Mouse (Mus musculus): ENCODE data around the gene Chodl. TPM values are rescaled to one million over a fixed set of nuclear protein-coding genes. Genes with fewer than 3 reads are reported as not detected.

Chodl gene
- polyA plus RNA-seq (2012; rRNA removed): 68.9 and 69.9 TPM in 2 replicates
- polyA plus RNA-seq (2014; fragmentation: Nextera tagmentation; extraction: Ambion mirVana): 106 and 122 TPM in 2 replicates

- DNase-seq (ENCODE audit: low spot score) (peak; percentile 68), ATAC-seq (ENCODE audit: low FRiP score, low read depth) (peak; percentile 82)
- no peaks in the 10 kb centered on the region for H3K27me3 ChIP-seq (ENCODE audit: control insufficient read depth, insufficient read depth, low read length)
- H3K9me3 ChIP-seq (ENCODE audit: control insufficient read depth, low read length): no peaks in the 10 kb centered on the region
- peak; percentile 25; the same call in 1 of the 2 replicates for TF ChIP-seq POLR2A (IDR thresholded peaks at IDR 0.05; ENCODE audit: borderline replicate concordance, extremely low read depth, insufficient read depth, insufficient read length)
- H3K4me1 ChIP-seq (ENCODE audit: control insufficient read depth, insufficient read depth, low read length): 0 out of 2 replicates have a peak, but pooled peaks cover 7% of the 10 kb centered on the region
- H3K36me3 ChIP-seq (ENCODE audit: control insufficient read depth, insufficient read depth, low read length): no peaks in the 10 kb centered on the region
- peak within 1 kb of the TSS; percentile 65 for H3K9ac ChIP-seq (ENCODE audit: low read depth, low read length, severe bottlenecking)
- WGBS: 10% methylated on average over 19 of the region's 19 CpGs
- H3K27ac ChIP-seq (replicated peaks; ENCODE audit: low read depth, low read length): peak within 1 kb of the TSS; percentile 28; the same call in 1 of the 2 replicates
- peak within 1 kb of the TSS; percentile 82 for H3K4me2 ChIP-seq (replicated peaks; ENCODE audit: low read depth, low read length, severe bottlenecking)
- peak within 1 kb of the TSS; percentile 47 for H3K4me3 ChIP-seq (replicated peaks; ENCODE audit: low read length)
Observed at GRCm38 (mm10) chr16:78930382-78931286, at the start of gene Chodl. Gene Chodl, plus strand, starts transcription at chr16:78930948.

- WGBS: 63% methylated on average over 5 of the region's 5 CpGs
- Histone ChIP-seq H3K9me3 (ENCODE audit: control insufficient read depth, low read length) (no peaks in the 10 kb centered on the region), H3K9ac (ENCODE audit: low read depth, low read length, severe bottlenecking) (no peak overlapping the region)
Observed at GRCm38 (mm10) chr16:78922644-78923043, 8.1 kb upstream of the Chodl start.

GRCm38 (mm10) chr16:78931287-78932025 lies 708 bp downstream of the Chodl start:
- Histone ChIP-seq H3K4me2 (replicated peaks; ENCODE audit: low read depth, low read length, severe bottlenecking) (peak overlapping the region; percentile 82), H3K27me3 (ENCODE audit: control insufficient read depth, insufficient read depth, low read length) (no peaks in the 10 kb centered on the region), H3K9me3 (ENCODE audit: control insufficient read depth, low read length) (no peaks in the 10 kb centered on the region), H3K4me1 (ENCODE audit: control insufficient read depth, insufficient read depth, low read length) (0 out of 2 replicates have a peak, but pooled peaks cover 7% of the 10 kb centered on the region), H3K27ac (replicated peaks; ENCODE audit: low read depth, low read length) (peak overlapping the region; percentile 28; the same call in 1 of the 2 replicates), H3K9ac (ENCODE audit: low read depth, low read length, severe bottlenecking) (peak overlapping the region; percentile 65), H3K4me3 (replicated peaks; ENCODE audit: low read length) (peak overlapping the region; percentile 47), H3K36me3 (ENCODE audit: control insufficient read depth, insufficient read depth, low read length) (no peaks in the 10 kb centered on the region)
- 14% methylated on average over 16 of the region's 16 CpGs for WGBS
- ATAC-seq (ENCODE audit: low FRiP score, low read depth) (peak; percentile 35; the same call in 1 of the 2 replicates), DNase-seq (ENCODE audit: low spot score) (no peak)
- TF ChIP-seq POLR2A (IDR thresholded peaks at IDR 0.05; ENCODE audit: borderline replicate concordance, extremely low read depth, insufficient read depth, insufficient read length): no peak

More at GRCm38 (mm10) chr16:78922644-78923043, 8.1 kb upstream of the Chodl start:
- H3K4me2 ChIP-seq (replicated peaks; ENCODE audit: low read depth, low read length, severe bottlenecking): no peak overlapping the region
- no peaks in the 10 kb centered on the region for H3K36me3 ChIP-seq (ENCODE audit: control insufficient read depth, insufficient read depth, low read length)
- no peak overlapping the region for H3K4me3 ChIP-seq (replicated peaks; ENCODE audit: low read length)
- DNase-seq (ENCODE audit: low spot score) (no peak), ATAC-seq (ENCODE audit: low FRiP score, low read depth) (no peak)
- H3K4me1 ChIP-seq (ENCODE audit: control insufficient read depth, insufficient read depth, low read length): no peaks in the 10 kb centered on the region
- H3K27me3 ChIP-seq (ENCODE audit: control insufficient read depth, insufficient read depth, low read length): no peaks in the 10 kb centered on the region
- TF ChIP-seq POLR2A (IDR thresholded peaks at IDR 0.05; ENCODE audit: borderline replicate concordance, extremely low read depth, insufficient read depth, insufficient read length): no peak
- H3K27ac ChIP-seq (replicated peaks; ENCODE audit: low read depth, low read length): no peak overlapping the region

- H3K4me1 ChIP-seq (ENCODE audit: control insufficient read depth, insufficient read depth, low read length): 0 out of 2 replicates have a peak, but pooled peaks cover 7% of the 10 kb centered on the region
- ATAC-seq (ENCODE audit: low FRiP score, low read depth): no peak
- no peak overlapping the region for H3K27ac ChIP-seq (replicated peaks; ENCODE audit: low read depth, low read length)
Observed at GRCm38 (mm10) chr16:78934298-78934697, 3.5 kb downstream of the Chodl start.

GRCm38 (mm10) chr16:78937755-78938154 lies 7.0 kb downstream of the Chodl start:
- Histone ChIP-seq H3K27ac (replicated peaks; ENCODE audit: low read depth, low read length) (no peak overlapping the region), H3K4me1 (ENCODE audit: control insufficient read depth, insufficient read depth, low read length) (no peaks in the 10 kb centered on the region), H3K4me2 (replicated peaks; ENCODE audit: low read depth, low read length, severe bottlenecking) (no peak overlapping the region), H3K9me3 (ENCODE audit: control insufficient read depth, low read length) (peaks cover 4% of the 10 kb centered on the region; the same call in 1 of the 2 replicates), H3K36me3 (ENCODE audit: control insufficient read depth, insufficient read depth, low read length) (no peaks in the 10 kb centered on the region), H3K4me3 (replicated peaks; ENCODE audit: low read length) (no peak overlapping the region), H3K27me3 (ENCODE audit: control insufficient read depth, insufficient read depth, low read length) (no peaks in the 10 kb centered on the region), H3K9ac (ENCODE audit: low read depth, low read length, severe bottlenecking) (no peak overlapping the region)
- TF ChIP-seq POLR2A (IDR thresholded peaks at IDR 0.05; ENCODE audit: borderline replicate concordance, extremely low read depth, insufficient read depth, insufficient read length): no peak
- 60% methylated on average over 8 of the region's 8 CpGs for WGBS
- DNase-seq (ENCODE audit: low spot score) (peak; percentile 35), ATAC-seq (ENCODE audit: low FRiP score, low read depth) (no peak)

More at GRCm38 (mm10) chr16:78934298-78934697, 3.5 kb downstream of the Chodl start:
- H3K4me3 ChIP-seq (replicated peaks; ENCODE audit: low read length): no peak overlapping the region
- H3K9me3 ChIP-seq (ENCODE audit: control insufficient read depth, low read length): no peaks in the 10 kb centered on the region
- H3K9ac ChIP-seq (ENCODE audit: low read depth, low read length, severe bottlenecking): no peak overlapping the region
- no peaks in the 10 kb centered on the region for H3K36me3 ChIP-seq (ENCODE audit: control insufficient read depth, insufficient read depth, low read length)
- WGBS: 93% methylated on average over 2 of the region's 2 CpGs
- no peaks in the 10 kb centered on the region for H3K27me3 ChIP-seq (ENCODE audit: control insufficient read depth, insufficient read depth, low read length)
- no peak for TF ChIP-seq POLR2A (IDR thresholded peaks at IDR 0.05; ENCODE audit: borderline replicate concordance, extremely low read depth, insufficient read depth, insufficient read length)
- H3K4me2 ChIP-seq (replicated peaks; ENCODE audit: low read depth, low read length, severe bottlenecking): no peak overlapping the region
- DNase-seq (ENCODE audit: low spot score): no peak
